Mouse (Mus musculus) adrenal gland, postnatal 14 days (tissue): ENCODE measurements at regions not wholly inside any gene's neighbourhood (a gene's known extent, or its start where the extent isn't known, plus 50 kb on each side); places are given as distances from the start of the nearest gene placed in this dataset.
"Not testable (repeated sequence)": the region's sequence is repeated elsewhere in the genome, so short reads cannot be mapped to it uniquely, and the experiment has no call there.

Experiments
- DNase-seq: peaks from one replicate; pipeline ENCODE4 v3.0.0; 2021; ENCODE audit warnings: mixed read lengths

DNA sequence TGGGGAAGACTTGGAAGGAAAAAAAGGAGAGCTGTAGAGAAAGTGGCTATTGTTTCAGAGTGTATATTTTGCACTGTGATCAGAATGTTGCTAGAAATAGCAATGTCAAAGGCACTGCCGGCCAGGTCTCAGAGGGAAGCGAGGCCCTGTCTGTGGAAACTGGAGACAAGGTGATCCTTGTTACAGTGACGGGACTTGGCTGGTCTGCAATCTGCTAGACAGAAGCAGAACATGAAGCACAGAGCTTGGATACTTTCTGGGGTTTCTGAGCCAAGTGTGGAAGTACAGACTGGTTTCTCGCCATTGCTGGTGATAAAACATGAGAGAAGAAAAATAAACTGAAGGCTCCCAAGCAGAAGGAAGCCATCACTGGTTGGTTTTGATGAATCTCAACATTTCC lies 198.3 kb upstream of the Slc7a14 start:
- peak; percentile 10 for DNase-seq

DNA sequence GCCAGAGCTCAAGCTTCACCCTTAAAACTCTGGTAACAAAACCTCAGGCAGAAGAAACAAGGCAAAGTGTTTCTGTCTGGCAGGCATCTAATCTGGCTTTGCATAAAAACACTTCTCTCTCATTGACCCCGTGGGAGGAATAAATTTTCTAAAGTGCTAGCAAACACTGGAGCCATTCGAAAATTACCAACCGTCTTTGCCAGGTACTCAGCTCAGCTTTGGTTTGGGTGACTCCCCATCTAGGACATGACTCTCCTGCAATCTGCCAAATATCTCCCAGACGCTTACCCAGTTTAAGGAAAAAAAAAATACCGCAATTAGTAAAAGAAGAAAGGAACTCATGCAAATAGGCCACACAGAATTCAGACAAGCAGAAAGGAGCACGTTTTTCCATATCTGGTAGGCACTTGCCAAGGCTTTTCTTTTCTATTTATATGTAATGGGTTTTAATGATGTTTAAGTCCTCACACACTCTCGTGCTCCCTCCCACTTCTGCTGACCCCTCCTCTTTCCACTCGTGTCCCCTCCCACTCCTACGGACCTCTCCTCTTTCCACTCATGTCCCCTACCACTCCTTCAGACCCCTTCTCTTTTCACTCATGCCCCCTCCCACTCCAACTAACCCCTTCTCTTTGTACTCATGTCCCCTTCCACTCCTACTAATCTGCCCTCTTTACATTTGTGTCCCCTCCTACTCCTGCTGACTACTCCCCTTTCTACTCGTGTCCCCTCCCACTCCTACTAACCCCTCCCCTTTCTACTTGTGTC lies 189.2 kb upstream of the Slc7a14 start:
- DNase-seq: no peak

DNA sequence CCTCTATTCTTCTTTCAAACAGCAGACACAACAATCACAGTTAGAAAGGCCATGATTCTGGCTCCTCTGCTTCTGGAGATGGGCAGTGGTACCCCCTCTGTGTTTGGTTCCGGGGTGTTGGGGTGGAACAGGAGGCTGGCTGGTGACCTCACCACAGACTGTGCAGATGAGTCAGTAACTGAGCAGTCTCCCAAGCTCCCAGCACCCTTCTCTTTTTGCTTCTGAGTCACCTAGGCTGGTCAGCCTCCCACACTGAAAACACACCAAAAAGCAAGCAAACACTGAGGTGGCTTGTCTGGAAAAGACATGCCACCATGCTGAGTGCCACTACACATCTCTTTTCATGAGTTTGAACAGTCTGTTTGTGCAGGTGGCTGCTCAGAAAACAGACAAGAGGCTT lies 185.1 kb upstream of the Slc7a14 start:
- no peak for DNase-seq

DNA sequence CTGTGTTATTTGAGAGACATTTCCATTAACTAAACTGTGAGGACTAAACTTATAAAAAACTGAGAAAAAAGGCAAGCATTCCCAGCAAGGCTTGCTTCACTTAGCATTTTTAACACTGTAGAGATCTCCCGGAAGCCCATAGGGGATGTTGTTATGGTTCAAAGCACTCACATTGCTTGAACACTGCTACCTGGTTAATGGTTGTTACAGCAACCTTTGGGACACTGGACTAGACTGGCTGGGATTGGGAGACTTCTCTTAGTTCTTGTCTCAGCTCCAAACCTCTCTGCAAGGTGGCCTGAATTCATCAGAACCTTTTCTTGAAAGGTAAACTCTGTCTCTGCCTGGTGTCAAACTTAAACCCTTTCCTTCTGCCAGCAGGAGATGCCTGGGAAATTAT lies 184.5 kb upstream of the Slc7a14 start:
- DNase-seq: no peak

DNA sequence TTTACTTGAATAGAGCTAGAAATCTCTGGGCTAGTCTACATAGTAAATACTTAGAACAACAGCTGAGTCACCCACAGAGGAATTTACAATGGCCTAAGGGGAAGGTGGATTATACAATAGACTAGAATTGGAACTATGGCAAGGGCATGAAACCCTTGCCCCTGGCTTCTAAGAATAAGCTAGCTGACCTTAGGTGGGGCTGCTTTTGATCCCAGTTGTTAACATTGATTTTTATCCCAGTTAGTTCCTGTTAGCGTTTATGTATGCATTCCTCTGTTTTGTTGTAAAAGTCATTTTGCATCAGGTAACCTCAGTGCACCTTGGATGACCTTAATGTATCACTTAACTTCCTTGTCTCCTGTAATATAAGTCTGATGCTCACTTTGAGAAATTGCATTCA lies 181.6 kb upstream of the Slc7a14 start:
- DNase-seq: not testable (repeated sequence)

DNA sequence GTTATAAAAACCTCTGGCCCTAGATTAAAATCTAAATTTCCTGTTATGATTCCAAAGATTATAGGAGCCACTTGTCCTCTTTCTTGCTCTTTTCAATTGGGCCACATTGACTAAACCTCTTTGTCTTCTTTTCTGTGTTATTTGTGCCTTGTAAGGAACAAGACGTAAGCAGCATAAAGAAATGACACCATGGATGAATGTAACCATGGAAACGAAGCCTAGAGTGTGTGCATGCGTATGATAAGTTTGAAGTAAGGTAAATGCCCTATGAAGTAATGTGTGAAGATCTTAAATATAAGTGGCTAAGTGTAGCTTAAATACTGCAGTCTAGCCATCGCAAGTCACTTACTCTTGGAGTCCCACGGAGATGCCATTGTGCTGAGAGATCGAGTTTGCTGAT lies 177.4 kb upstream of the Slc7a14 start:
- DNase-seq: no peak

DNA sequence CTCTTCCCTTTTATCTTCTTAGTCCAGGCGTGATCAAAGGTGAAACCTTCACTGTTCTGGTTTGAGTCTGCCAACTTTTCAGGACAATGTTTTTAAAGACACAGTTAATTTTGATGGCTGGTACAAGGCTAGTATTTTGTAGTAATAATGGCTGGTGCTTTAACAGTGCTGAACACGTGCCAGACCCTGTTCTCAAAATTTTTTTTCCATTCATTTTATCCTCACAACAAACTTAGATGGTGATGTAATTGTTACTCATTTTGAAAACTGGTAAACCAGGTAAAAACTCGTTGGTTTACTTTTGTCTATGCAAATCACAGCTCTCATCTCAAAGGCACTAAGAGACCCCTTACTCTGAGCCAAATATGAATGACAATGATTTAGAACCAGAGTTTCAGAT lies 171.8 kb upstream of the Slc7a14 start:
- no peak for DNase-seq

DNA sequence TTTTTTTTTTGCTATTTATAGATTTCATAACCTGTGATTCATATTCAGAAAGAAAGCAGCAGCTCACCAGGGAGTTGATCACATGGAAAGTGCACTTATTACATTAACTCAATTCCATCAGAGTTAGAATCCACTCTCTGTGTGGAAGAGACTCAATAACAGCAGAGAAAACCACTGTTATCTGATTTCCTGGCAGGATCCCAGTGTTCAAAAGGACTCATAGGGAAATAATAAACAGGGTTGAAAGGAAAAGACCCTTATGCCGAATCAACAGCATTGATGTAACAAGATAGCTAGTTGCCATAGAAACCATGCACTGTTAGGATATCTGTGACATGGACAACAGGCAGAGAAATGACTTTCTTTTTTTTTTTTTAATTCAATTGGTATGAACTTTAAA lies 157.7 kb upstream of the Slc7a14 start:
- DNase-seq: no peak

DNA sequence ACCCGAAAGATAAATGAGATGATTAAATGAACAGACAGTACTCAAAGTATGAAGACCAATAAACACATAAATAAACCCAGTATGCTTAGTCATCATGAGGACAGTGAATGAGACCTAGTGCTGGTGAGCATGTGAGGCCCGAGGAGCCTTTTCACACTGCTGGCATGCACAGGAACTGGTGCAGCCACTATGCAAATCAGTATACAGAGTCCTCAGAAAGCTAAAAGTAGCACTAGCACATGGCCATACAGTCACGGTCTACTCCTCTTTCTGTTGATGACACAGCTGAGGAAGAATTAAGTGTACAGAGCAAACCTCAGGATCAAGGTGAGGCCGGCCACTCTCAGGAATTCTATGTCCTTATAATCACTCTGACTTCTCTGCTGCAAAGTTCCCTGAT lies 154.1 kb upstream of the Slc7a14 start:
- DNase-seq: no peak

DNA sequence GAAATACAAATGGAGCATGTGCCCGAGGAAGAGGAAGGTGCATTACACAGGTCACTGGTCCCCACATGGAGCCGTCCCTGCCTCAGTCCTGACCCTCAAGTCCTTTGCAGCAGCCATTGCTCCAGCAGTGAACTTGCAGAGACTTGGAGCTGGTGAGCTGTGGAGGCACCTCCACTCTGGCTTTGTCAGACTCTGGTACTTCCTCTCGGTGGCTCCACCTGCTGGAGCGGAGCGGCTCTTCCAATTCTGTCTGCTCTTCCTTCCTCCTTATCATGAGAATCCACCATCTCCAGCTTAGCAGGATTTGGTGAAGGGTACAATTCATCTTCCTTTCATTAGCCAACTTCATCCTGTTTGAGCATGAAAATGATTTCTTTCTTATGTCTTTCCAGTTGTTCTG lies 149.3 kb upstream of the Slc7a14 start:
- peak; percentile 59 for DNase-seq

DNA sequence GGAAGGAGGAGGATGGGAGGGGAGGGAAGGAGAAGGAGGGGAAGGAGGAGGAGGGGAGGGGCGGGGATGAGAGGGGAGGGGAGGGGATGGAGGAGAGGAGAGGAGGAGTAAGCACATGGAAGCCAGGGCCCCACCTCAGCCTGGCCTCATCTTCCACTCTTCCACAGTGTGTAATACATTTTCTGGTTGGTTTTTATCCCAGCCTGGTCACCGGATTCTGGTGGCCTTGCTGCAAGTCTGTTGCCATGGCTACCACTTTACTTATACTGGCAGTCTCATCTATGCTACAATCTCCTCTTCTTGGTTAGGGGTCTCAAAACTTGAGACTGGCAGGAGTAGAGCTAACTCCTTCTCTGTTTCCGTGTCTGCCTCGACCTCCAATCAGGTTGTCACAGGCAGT lies 147.8 kb upstream of the Slc7a14 start:
- no peak for DNase-seq

DNA sequence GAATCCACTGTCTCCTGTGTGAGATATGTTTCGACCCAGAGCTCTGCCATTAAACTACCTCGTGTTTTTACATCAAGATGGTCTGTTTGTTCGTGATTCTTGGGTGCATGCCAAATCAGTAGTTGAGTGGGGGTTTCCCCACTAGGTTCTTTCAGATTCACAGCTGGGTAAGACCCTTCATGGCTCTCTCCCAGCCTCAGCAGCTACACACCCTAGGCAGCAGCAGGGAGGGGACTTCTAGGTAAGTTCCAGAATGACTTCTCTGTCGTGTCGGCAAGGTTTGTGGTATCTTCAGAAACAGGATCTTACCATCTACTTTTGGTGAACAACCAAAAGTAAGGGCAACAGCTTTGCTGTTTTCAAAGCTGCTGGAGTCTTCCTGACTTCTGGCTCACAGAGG lies 144.9 kb upstream of the Slc7a14 start:
- DNase-seq: no peak

DNA sequence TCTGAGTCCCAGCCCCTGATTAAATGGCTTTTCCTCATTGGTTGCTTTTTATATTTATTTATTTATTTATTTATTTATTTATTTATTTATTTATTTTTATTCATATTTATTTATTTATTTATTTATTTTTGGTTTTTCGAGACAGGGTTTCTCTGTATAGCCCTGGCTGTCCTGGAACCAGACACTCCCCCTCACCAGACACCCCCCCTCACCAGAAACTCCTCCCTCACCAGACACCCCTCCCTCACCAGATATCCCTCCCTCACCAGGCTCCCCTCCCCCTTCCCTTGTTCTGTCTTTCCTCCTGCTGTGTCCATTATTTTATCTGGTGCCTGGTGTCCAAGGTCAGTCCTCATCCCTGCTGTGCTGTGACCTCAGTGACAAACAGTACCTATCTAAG lies 134.7 kb upstream of the Slc7a14 start:
- no peak for DNase-seq

DNA sequence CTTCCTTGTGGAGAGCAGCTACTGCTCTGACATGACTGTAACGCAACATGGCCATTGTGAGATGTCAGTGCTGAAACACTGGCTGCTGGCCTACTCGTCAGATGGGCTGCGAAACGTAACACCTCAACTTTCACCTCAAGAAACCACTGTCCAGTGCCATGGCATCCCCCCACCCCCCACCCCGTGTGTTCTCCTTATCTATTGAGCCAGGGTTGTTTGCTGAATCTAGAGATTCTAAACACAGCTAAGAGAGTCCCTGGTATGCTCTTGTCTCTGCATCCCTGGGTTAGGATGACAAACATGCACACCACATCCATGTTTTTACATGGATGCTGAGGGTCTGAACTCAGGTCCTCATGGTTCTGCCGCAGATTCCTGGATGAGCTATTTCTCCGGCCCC lies 134.1 kb upstream of the Slc7a14 start:
- no peak for DNase-seq

DNA sequence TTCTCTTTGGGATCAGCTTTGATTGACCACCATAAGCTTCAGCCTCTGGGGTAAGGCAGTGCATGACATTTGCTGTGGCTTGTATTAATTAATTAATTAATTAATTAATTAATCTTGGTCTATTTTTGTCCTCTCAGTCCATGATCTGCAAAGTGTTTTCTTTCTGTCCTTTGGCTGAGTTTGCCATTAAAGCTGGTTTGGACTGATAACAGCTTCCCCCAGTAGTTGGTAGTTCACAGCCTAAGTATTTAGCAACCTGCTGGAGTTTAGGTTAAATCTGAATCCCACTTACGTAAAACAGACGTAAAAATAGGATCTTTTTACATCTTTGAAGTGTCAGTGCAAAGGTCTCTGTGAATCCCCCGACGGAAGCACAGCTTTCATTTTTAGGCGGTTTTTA lies 133.7 kb upstream of the Slc7a14 start:
- no peak for DNase-seq

DNA sequence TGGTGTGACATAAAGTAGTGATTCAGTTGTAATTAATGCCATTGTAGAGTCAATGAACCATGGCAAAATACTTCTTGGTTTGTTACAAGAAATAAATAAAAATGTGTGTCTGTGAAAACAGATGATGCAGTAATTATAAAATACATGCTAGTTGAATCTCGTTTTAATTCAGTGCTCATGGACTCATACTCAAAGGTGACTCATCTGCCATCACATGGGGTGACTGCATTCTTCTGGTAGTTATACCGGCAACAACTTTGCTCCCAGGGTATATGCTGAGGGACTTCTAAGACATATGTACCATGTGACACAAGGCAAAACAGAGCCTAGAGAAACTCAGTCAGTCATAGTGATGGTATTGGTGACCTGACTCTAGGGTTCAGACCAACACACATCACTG lies 130.1 kb upstream of the Slc7a14 start:
- no peak for DNase-seq

DNA sequence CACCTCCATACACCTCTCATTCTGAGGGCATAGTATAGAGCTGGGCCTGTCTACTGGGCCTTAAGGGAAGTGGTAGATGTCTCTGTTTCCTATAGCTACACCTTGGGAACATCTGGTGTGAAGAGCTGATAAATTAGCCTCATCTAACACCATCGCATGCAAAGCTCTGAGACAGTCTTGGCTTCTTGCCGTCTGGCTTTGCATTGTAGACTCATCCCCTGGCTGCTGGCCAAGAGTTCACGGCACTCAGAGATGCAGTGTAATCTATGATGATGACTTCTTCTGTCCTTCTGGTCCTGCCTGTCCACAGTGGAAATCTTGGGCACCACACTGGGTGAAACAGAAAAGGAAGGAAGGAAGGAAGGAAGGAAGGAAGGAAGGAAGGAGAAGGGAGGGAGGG lies 127.8 kb upstream of the Slc7a14 start:
- DNase-seq: peak; percentile 55

DNA sequence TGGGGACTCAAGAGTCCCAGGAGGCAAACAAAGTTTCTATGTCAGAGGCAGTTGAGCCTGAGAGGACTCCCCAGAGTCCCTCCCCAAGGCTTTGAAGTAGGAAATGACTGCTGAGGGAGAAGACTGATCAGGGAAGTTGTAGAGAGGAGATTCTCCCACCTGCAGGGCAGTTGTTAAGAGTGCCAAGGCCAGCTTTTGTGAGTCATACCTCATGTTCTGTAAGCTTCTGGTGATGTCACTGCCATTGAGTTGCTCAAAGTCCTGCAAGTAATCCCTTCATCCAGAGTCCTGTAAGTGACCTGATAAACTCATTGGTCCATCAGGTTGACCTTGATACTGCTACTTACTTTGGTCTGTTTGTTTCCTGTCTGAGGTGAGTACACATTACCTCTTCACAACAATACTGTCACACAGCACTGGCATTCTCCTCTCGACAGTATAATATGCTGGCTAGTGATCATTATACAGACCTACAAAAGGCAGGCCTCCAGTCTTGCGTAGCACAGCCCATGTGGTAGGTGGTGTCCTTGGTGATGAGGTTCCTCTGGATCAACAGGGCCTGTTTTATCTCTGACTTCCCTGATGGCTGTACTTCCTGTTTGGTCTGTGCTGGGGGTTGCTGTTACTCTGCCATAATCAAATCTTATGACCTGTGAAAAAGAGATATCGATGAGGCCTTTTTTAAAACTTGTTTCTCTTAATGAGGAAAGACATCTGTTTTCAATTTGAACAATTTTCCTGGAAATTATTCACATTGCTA lies 125.2 kb upstream of the Slc7a14 start:
- peak; percentile 11 for DNase-seq

DNA sequence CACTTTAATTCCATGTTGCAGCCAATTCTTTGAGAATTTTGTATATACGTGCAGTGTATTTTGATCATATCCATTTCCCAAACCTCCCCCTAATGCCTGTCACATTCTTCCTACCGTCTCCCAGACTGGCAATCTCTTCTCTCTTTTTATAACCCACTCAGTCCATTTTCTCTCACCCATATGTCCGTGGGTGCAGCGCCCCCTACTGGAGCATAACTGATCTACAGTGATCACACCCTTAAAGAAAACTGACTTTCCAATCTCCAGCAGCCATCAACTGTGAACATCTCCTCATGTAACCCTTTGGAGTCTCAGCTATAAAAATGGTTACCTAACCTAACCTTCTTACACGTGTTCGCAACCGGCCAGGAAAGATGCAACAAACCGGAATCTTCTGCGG lies 123.0 kb upstream of the Slc7a14 start:
- DNase-seq: no peak

DNA sequence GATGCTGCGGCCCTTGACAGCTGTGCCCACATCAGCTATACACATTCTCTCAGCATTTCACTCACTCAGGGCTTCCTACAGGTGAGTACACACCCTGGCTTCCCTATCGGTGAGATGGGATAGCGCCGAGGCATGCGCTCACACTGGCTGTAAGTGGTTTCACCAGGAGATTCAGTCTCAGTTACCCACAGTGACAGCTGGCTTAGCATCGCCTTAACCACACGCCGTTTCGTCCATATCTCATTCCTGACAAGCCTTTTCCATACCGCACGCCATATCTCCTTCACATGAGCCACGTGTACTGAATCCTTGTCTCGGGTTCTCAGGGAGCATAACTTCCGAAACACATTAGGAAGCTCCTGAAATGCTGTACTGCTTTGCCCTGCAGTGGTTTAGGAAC lies 113.3 kb upstream of the Slc7a14 start:
- DNase-seq: no peak

DNA sequence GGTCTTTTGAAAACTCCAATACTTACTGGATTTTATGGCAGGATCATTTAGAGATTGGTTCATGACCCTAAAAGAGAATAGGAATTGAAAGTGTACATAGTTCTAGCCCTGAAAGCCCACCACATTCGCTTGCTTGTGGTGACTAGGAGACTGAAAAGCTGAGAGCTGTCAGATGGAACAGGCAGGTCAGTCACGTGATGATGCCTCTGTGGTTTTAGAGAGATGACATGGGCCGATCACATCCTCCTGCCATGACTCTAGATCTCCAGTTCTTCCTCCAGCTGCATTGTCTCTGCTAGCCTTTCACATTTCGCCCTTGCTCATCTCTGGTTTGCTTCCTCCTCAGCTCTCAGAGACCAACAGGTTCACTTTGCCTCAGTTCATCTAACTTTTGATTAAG lies 98.6 kb upstream of the Slc7a14 start:
- no peak for DNase-seq

DNA sequence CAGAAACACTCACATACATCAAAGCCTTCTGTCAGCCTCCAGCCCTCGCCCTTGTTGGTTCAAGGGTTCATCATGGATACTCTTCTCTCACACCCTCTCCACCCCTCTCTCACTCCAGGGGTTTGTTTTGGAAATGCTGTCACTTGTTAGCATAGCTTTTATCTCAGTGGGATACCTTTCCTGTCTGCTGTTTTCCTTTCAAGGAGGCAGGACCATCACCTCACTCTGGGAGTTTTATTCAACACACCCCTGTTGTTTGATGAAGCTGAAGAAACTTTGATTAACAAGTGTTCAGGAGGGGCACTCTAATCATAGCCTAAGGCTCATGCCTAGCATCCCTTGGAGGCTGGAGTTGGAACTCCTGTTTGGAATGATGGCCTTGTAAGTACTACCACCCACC lies 95.7 kb upstream of the Slc7a14 start:
- no peak for DNase-seq

DNA sequence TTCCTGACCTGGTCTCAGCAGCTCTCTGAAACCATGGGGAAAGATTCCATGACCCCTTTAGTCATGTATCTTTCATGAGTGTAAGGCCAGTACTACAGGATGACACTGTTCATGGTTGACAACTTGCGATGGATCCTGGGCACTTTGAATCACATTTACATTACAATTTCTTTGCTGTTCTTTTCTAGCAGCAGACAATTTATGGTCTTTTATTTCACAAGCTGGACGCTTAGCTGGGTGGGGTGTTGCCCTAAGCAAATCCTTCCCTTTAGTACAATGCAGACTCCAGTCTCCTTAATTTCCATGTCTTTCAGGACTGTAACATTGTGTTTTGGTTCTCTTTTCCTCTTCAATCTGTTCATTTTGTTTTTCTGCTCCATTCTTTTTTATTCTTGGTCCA lies 89.0 kb upstream of the Slc7a14 start:
- DNase-seq: no peak

DNA sequence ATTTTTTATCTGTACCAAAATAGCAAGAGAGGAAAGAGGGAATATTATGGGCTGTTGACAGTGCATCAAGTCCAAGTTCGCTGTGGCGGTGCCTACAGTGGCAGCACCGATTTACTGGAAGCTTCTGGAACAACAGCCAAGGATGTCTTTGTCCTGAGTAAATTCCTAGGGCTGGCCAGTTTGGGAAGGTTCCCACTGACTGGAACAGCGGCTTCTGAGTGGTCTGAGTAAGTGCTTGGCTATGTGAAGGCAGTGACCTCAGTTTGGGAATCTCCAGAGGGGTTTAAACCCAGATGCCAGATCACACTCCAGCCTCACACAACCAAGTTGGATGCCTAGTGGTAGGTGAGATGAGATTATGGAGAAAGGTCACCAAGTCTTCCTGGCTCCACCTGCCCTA lies 84.4 kb upstream of the Slc7a14 start:
- DNase-seq: no peak
